Comparison of ENCODE assay signal across 27 mouse cellular contexts in the genomic region with DNA sequence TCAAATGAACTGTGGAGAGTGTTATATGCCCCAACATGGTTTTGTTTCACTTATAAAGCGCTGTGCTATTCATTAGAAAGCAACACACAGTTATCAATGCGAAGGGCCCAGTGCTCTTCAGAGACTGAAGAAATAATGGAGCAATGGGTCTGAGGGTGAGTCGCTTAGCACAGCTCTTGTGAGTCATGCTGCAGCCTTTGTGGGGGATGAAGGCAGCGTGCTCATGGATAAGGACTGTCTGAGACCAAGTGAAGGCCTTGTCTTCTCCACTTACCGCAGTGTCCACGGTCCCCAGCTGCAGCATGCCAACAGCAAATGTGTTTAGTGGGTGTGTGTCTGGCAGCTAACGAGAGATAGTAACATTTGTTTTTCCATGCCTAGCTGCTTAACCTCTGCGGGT.
DNase-seq lines count a peak whose midpoint lies in the region; ATAC-seq lines count a peak whose summit lies in the region.
"Had no signal": no experiment of that assay in that cellular context is flagged by ENCODE, and none has a peak within 500 bp of the region (broad histone marks: within the 10 kb centered on the region; RNA-seq: fewer than 3 reads in every experiment).

No protein-coding gene starts in this region.

- ATAC-seq in midbrain, embryonic 11.5 days (ENCODE audit: low FRiP score), result no peak
- no peak for ATAC-seq in midbrain, embryonic 14.5 days (ENCODE audit: low FRiP score, low TSS enrichment)
- ATAC-seq: activated CD4-positive, CD25-positive, alpha-beta regulatory T cell, adult 4 months; forebrain, embryonic 13.5 days; forebrain, embryonic 16.5 days; intestine, postnatal 0 days had no signal

- H3K36me3 ChIP-seq in midbrain, embryonic 11.5 days (ENCODE audit: control insufficient read depth, insufficient read depth, low read length), result no peaks in the 10 kb centered on the region
- H3K36me3 ChIP-seq in midbrain, embryonic 14.5 days (ENCODE audit: control insufficient read depth, insufficient read depth, low read length), result no peaks in the 10 kb centered on the region
- H3K36me3 ChIP-seq in limb, embryonic 10.5 days, result no peaks in the 10 kb centered on the region
- H3K36me3 ChIP-seq: forebrain, embryonic 10.5 days; G1E; heart, embryonic 13.5 days; hindbrain, embryonic 12.5 days; hindbrain, embryonic 15.5 days had no signal

- peak; percentile 4 to 19 for DNase-seq in adrenal gland, adult (ENCODE audit: inconsistent age in 2 of 2, low spot score in 1 of 2)
- DNase-seq in adrenal gland, postnatal 4 days (ENCODE audit: low spot score in 2 of 2), result no peak
- peak; percentile 3 to 4 for DNase-seq in adrenal gland, postnatal 36 days
- DNase-seq in adrenal gland, postnatal 10 days, result no peak
- peak; percentile 57 for DNase-seq in midbrain, embryonic 11.5 days (ENCODE audit: low spot score, missing footprints)
- DNase-seq in midbrain, embryonic 14.5 days, result no peak
- no peak for DNase-seq in spleen, adult 12 weeks (ENCODE audit: low spot score)
- no peak for DNase-seq in limb, embryonic 10.5 days (ENCODE audit: low spot score)
- DNase-seq: adrenal gland, postnatal 14 days; B cell, adult 2 months; cerebellum, adult 11-12 months; cerebellum, adult 8-10 months; cerebellum, postnatal 36 days; gastrocnemius, postnatal 25 days; heart, adult 18-20 months; heart, postnatal 14 days; kidney, adult 2 months had no signal

- 92% methylated on average over 8 of the region's 8 CpGs for WGBS in midbrain, embryonic 11.5 days
- WGBS in midbrain, embryonic 14.5 days, result 92% methylated on average over 8 of the region's 8 CpGs
- 83% methylated on average over 8 of the region's 8 CpGs for WGBS in limb, embryonic 10.5 days

- H3K4me1 ChIP-seq in midbrain, embryonic 11.5 days (ENCODE audit: control insufficient read depth, insufficient read depth, low read length), result no peaks in the 10 kb centered on the region
- no peaks in the 10 kb centered on the region for H3K4me1 ChIP-seq in midbrain, embryonic 14.5 days (ENCODE audit: control insufficient read depth, insufficient read depth, low read length)
- H3K4me1 ChIP-seq in limb, embryonic 10.5 days, result no peaks in the 10 kb centered on the region
- H3K4me1 ChIP-seq: forebrain, embryonic 13.5 days; hindbrain, embryonic 12.5 days had no signal

- no peak overlapping the region for H3K27ac ChIP-seq in midbrain, embryonic 11.5 days (ENCODE audit: low read depth, low read length)
- H3K27ac ChIP-seq in midbrain, embryonic 14.5 days (replicated peaks; ENCODE audit: low read depth, low read length), result no peak overlapping the region
- H3K27ac ChIP-seq in limb, embryonic 10.5 days, result no peak overlapping the region
- H3K27ac ChIP-seq: forebrain, embryonic 10.5 days; forebrain, embryonic 13.5 days; heart, embryonic 13.5 days; hindbrain, embryonic 12.5 days; hindbrain, embryonic 15.5 days had no signal

- H3K9me3 ChIP-seq in midbrain, embryonic 11.5 days (ENCODE audit: control insufficient read depth, low read length), result no peaks in the 10 kb centered on the region
- no peaks in the 10 kb centered on the region for H3K9me3 ChIP-seq in midbrain, embryonic 14.5 days (ENCODE audit: control insufficient read depth, low read length)
- H3K9me3 ChIP-seq in limb, embryonic 10.5 days (replicated peaks), result no peaks in the 10 kb centered on the region
- H3K9me3 ChIP-seq: forebrain, embryonic 10.5 days; forebrain, embryonic 13.5 days; G1E; heart, embryonic 13.5 days; hindbrain, embryonic 12.5 days; hindbrain, embryonic 15.5 days had no signal

- H3K9ac ChIP-seq in midbrain, embryonic 11.5 days (ENCODE audit: low read length), result no peak overlapping the region
- no peak overlapping the region for H3K9ac ChIP-seq in midbrain, embryonic 14.5 days (replicated peaks; ENCODE audit: low read length)
- H3K9ac ChIP-seq: forebrain, embryonic 13.5 days; heart, embryonic 13.5 days; hindbrain, embryonic 12.5 days; hindbrain, embryonic 15.5 days had no signal

- H3K4me2 ChIP-seq in midbrain, embryonic 11.5 days, result no peak overlapping the region
- no peak overlapping the region for H3K4me2 ChIP-seq in midbrain, embryonic 14.5 days (ENCODE audit: low read length)
- H3K4me2 ChIP-seq: forebrain, embryonic 13.5 days; heart, embryonic 13.5 days; hindbrain, embryonic 12.5 days; hindbrain, embryonic 15.5 days had no signal

- no peaks in the 10 kb centered on the region for H3K27me3 ChIP-seq in midbrain, embryonic 11.5 days (ENCODE audit: control insufficient read depth, insufficient read depth, low read length)
- no peaks in the 10 kb centered on the region for H3K27me3 ChIP-seq in midbrain, embryonic 14.5 days (ENCODE audit: control insufficient read depth, insufficient read depth, low read length)
- no peaks in the 10 kb centered on the region for H3K27me3 ChIP-seq in limb, embryonic 10.5 days (ENCODE audit: low read depth, poor library complexity, severe bottlenecking)
- H3K27me3 ChIP-seq: CH12.LX; forebrain, embryonic 13.5 days; heart, embryonic 13.5 days; hindbrain, embryonic 12.5 days; hindbrain, embryonic 15.5 days had no signal

- H3K4me3 ChIP-seq in midbrain, embryonic 11.5 days (ENCODE audit: low read depth, low read length), result no peak overlapping the region
- no peak overlapping the region for H3K4me3 ChIP-seq in midbrain, embryonic 14.5 days (replicated peaks; ENCODE audit: low read depth, low read length)
- H3K4me3 ChIP-seq in limb, embryonic 10.5 days, result no peak overlapping the region
- H3K4me3 ChIP-seq: forebrain, embryonic 10.5 days; forebrain, embryonic 13.5 days; heart, embryonic 13.5 days; hindbrain, embryonic 12.5 days; hindbrain, embryonic 15.5 days had no signal

Comparison
In these comparisons a context has a peak if more than half of its experiments do, and no peak if none do; other contexts are left out.
1. DNase-seq: peak in adrenal gland, adult (2 of 2), adrenal gland, postnatal 36 days (2 of 2) and midbrain, embryonic 11.5 days (single experiment); none in adrenal gland, postnatal 4 days (0 of 2), adrenal gland, postnatal 10 days (single experiment), midbrain, embryonic 14.5 days (single experiment), spleen, adult 12 weeks (single experiment) and limb, embryonic 10.5 days (single experiment).